Mouse (Mus musculus) forebrain, embryonic 11.5 days (tissue): ENCODE measurements around the gene Cap2. TPM values are rescaled to one million over a fixed set of nuclear protein-coding genes. Genes with fewer than 3 reads are reported as not detected.
A peak's percentile ranks its signal among the peaks of the same experiment; 100 is the strongest.

ENCODE experiments used
- ATAC-seq: fragments of 200-750 bp; cut with Nextera tagmentation; replicated peaks from 2 replicates; pipeline ENCODE4 v1.8.0; 2017; ENCODE audit warnings: moderate TSS enrichment; ENCODE audit not compliant: low FRiP score
- DNase-seq: peaks from one replicate; pipeline ENCODE4 v3.0.0-alpha.2; 2017; ENCODE audit warnings: low spot score
- H3K27ac ChIP-seq: fragments of 300-500 bp; sonication (generic); 2 replicates; pipeline ENCODE4 v1.5.1; 2014; ENCODE audit warnings: low read depth, low read length
- H3K27me3 ChIP-seq: fragments of 300-500 bp; sonication (generic); 2 replicates; pipeline ENCODE4 v1.6.1; 2014; ENCODE audit warnings: mild to moderate bottlenecking, low read length, mixed read lengths; ENCODE audit not compliant: control insufficient read depth, insufficient read depth
- H3K36me3 ChIP-seq: fragments of 300-500 bp; sonication (generic); 2 replicates; pipeline ENCODE4 v1.6.1; 2014; ENCODE audit warnings: mild to moderate bottlenecking, low read length, moderate library complexity, mixed read lengths; ENCODE audit not compliant: control insufficient read depth, insufficient read depth
- H3K4me1 ChIP-seq: fragments of 300-500 bp; sonication (generic); replicated peaks from 2 replicates; pipeline ENCODE4 v1.6.1; 2014; ENCODE audit warnings: low read length, mixed read lengths; ENCODE audit not compliant: control insufficient read depth, insufficient read depth
- H3K4me2 ChIP-seq: fragments of 300-500 bp; sonication (generic); 2 replicates; pipeline ENCODE4 v1.6.1; 2014; ENCODE audit warnings: low read depth, mild to moderate bottlenecking, low read length, moderate library complexity, mixed read lengths; ENCODE audit not compliant: severe bottlenecking
- H3K4me3 ChIP-seq: fragments of 300-500 bp; sonication (generic); 2 replicates; pipeline ENCODE4 v1.5.1; 2014; ENCODE audit warnings: low read depth, low read length
- H3K9ac ChIP-seq: fragments of 300-500 bp; sonication (generic); 2 replicates; pipeline ENCODE4 v1.6.1; 2014; ENCODE audit warnings: low read length
- H3K9me3 ChIP-seq: fragments of 300-500 bp; sonication (generic); 2 replicates; pipeline ENCODE4 v1.6.1; 2016; ENCODE audit warnings: low read length, mixed read lengths; ENCODE audit not compliant: control insufficient read depth
- WGBS: fragments of 180-500 bp; shearing (Covaris S2); extraction: QIAGEN DNeasy Blood & Tissue Kit; methylation state at CpG from one replicate; pipeline ENCODE4 v1.1.7; 2014; 5-methylcytosine and 5-hydroxymethylcytosine counted together
- polyA plus RNA-seq: library from polyadenylated mRNA; unstranded; fragments of >200 nt; fragmentation: Nextera tagmentation; extraction: Ambion mirVana; gene quantifications from 2 replicates; pipeline ENCODE4 v1.2.1, GENCODE M21; 2014

Gene Cap2
- polyA plus RNA-seq, 1 experiment from 2014 or later = 8.3 TPM

DNA sequence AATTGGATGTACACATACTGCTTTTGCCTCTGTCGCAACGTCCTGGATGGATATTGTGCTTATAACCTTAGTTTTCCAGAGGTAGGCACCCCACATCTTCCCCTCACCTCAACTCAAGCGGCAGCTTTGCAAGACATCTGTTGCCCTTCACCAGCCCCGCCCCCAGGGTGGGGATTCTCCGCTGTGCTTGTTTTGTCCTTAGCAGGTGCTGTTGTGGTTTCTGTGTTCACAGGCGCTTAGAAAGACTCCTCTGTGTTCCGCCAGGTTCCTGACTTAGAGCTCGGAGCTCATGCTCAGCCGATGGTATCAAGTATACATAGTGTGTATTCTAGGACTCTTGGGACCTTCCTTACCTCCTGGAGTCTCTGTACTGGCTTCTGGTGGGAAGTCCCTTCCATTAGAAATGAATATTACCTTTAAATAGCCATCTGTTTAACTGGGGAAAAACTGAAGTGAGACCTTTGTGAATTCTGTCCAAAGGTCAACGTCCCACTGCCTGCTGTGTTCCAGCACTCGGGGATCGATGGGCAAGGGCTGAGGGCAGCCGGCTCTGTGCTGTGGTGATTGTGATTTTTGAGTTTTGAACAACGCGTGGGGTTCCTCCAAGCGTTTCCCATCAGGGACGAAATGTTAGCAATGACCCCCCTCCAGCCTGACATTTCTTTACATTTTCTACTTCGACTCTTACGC is 115.2 kb downstream of the Cap2 start:
- H3K9ac ChIP-seq = no peak overlapping the region
- H3K27me3 ChIP-seq = no peaks in the 10 kb centered on the region
- H3K4me3 ChIP-seq = no peak overlapping the region
- no peaks in the 10 kb centered on the region for H3K9me3 ChIP-seq
- H3K4me1 ChIP-seq = no peaks in the 10 kb centered on the region
- no peaks in the 10 kb centered on the region for H3K36me3 ChIP-seq
- H3K27ac ChIP-seq = no peak overlapping the region
- no peak for ATAC-seq
- H3K4me2 ChIP-seq = no peak overlapping the region
- WGBS = 88% methylated on average over 19 of the region's 19 CpGs
- no peak for DNase-seq

DNA sequence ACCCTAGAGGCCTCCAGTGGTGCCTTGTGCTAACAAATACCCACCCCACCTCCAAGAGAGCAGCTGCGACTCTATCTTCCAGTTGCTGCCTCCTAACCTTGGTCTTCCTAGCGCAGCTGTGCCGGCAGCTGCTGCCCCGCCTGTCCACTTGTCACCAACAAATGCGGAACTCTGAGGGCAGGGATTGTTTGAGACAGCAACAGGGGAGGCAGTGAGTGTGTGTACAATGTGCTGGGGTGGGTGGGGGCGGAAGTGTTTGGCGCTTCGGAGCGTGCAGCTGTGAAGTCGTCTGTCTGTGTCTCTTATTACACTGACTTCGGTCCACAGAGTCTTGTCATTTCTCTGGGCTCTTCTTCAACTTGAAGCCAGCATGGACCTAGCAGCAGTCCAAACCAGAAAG is 118.0 kb downstream of the Cap2 start:
- Histone ChIP-seq H3K4me2 (no peak overlapping the region), H3K36me3 (no peaks in the 10 kb centered on the region), H3K9ac (no peak overlapping the region), H3K9me3 (no peaks in the 10 kb centered on the region), H3K4me1 (no peaks in the 10 kb centered on the region), H3K4me3 (no peak overlapping the region), H3K27me3 (no peaks in the 10 kb centered on the region), H3K27ac (no peak overlapping the region)
- DNase-seq = no peak
- ATAC-seq = no peak
- 69% methylated on average over 11 of the region's 11 CpGs for WGBS

DNA sequence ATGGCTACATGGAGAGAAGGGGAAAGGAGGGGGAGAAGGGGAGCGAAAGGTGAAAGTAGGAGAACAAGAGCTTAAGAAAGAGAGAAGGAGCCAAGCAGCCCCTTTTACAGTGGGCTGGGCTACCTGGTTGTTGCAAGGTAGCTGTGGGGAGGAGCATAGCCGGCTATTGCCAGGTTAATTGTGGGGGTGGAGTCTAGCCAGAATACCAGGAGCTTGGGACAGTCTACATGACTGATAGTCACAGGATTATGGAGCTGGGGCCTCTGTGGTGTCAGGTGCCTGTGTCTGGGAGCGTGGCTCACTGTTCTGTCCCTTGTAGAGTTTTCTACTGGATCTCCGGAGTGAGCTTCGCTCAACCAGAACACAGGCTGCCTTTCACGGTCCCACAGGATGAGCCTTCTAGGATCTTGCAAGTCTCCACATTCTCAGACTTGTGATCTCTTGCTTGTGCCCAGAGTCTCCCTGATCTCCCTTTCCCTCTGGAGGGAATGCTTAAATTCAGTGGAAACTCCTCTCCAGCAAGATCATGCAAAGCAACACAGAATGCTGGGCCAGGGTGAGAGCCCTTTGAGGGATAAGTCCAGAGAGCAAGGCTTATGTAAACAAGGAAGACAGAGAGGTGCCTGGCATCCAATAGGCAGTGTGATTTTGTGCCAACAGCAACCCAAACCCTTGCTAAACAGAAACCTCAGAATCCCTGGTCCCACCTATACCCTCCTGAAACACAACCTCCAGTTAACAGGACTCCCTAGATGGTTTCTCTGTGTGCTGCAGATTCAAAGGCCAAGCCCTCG is 119.5 kb downstream of the Cap2 start:
- DNase-seq (no peak), ATAC-seq (no peak)
- H3K4me3 ChIP-seq = no peak overlapping the region
- WGBS = 82% methylated on average over 7 of the region's 7 CpGs
- no peaks in the 10 kb centered on the region for H3K27me3 ChIP-seq
- H3K4me2 ChIP-seq = no peak overlapping the region
- no peak overlapping the region for H3K27ac ChIP-seq
- no peak overlapping the region for H3K9ac ChIP-seq
- no peaks in the 10 kb centered on the region for H3K9me3 ChIP-seq
- H3K4me1 ChIP-seq = no peaks in the 10 kb centered on the region
- H3K36me3 ChIP-seq = no peaks in the 10 kb centered on the region

DNA sequence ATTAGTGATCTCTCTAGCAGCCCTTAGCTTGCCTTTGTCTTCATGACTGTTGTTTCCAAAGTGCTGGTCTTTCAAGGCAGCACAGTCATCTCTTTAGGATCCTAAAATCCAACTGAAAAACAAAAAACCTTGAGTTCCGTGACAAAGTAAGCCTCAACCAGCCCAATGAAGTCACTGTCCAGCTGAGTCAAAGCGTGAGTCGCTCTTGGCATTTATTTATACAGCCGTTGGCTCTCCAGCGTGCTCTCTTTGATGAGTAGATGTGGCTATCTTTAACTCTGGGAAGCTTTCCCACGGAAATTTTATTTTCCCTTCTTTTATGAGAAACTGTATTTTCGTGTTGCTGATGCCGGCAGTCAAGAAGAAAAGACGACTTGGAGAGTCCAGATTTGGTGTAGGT is 125.0 kb downstream of the Cap2 start:
- H3K4me1 ChIP-seq = no peaks in the 10 kb centered on the region
- no peaks in the 10 kb centered on the region for H3K27me3 ChIP-seq
- WGBS = 90% methylated on average over 9 of the region's 9 CpGs
- H3K4me3 ChIP-seq = no peak overlapping the region
- DNase-seq = no peak
- no peak for ATAC-seq
- H3K27ac ChIP-seq = no peak overlapping the region
- no peaks in the 10 kb centered on the region for H3K9me3 ChIP-seq
- H3K9ac ChIP-seq = no peak overlapping the region
- no peaks in the 10 kb centered on the region for H3K36me3 ChIP-seq
- H3K4me2 ChIP-seq = no peak overlapping the region

DNA sequence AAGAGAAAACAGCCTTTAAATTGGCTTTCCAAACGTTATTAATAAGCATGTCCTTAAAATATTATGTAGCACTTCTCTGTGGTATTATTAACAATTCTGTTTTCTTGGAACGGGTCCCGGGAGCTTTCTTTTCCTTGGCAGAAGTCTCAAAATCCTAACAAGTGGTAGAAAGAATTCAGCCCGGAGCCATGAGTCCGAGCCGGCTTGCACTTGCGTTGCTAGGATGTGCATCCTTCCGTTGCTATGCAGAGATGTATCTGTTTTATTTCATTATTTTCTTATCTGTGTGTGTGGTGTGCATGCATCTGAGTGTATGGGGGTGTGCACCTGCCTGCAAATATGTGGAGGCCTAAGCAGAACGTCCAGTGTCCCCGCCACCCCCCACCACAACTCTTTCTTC is 126.2 kb downstream of the Cap2 start:
- 0 out of 2 replicates have a peak, but pooled peaks cover 3% of the 10 kb centered on the region for H3K4me1 ChIP-seq
- H3K4me3 ChIP-seq = no peak overlapping the region
- no peaks in the 10 kb centered on the region for H3K36me3 ChIP-seq
- H3K4me2 ChIP-seq = no peak overlapping the region
- no peak overlapping the region for H3K27ac ChIP-seq
- 94% methylated on average over 10 of the region's 10 CpGs for WGBS
- H3K9ac ChIP-seq = no peak overlapping the region
- no peak for ATAC-seq
- DNase-seq = no peak
- no peaks in the 10 kb centered on the region for H3K27me3 ChIP-seq
- H3K9me3 ChIP-seq = no peaks in the 10 kb centered on the region

DNA sequence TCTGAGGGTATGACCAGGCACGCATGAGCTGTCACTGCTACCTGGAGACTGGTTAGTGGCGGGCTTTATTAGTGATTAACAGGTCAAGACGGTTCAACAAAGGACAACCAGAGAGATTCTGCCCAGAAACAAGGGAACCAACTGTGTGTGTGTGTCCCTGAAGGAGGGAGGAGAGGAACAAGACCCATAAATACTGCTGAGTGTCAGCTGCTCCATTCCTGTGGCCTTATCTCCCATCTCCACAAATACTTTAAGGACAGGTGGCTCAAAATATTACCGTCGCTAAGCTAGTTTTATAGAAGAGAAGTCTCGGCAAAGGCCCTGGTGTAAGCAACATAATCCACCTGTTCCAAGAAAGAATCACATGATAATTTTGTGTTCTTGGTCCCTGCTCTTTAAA is 127.7 kb downstream of the Cap2 start:
- ATAC-seq (no peak), DNase-seq (no peak)
- Histone ChIP-seq H3K4me3 (no peak overlapping the region), H3K27me3 (no peaks in the 10 kb centered on the region), H3K36me3 (no peaks in the 10 kb centered on the region), H3K4me2 (no peak overlapping the region), H3K27ac (no peak overlapping the region), H3K9ac (no peak overlapping the region), H3K9me3 (no peaks in the 10 kb centered on the region), H3K4me1 (peaks cover 10% of the 10 kb centered on the region; the same call in 1 of the 2 replicates)
- WGBS = 89% methylated on average over 6 of the region's 6 CpGs

DNA sequence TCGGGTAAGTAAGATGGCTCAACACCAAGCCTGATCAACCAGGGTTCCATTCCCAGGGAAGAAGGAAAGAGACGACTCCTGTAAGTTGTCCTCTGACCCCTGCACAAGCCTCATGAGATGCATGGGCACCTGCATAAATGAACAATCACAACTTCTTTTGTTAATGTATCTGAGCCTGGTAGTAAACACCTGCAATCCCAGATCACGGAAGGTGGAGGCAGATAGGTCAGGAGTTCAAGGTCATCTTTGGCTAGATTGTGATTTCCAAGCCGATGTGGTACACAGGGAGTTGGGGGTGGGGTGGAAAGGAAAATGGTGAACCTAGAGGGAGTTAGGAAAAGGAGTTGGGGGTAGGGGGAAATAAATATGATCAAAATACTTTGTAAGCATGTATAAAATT is 131.1 kb downstream of the Cap2 start:
- Histone ChIP-seq H3K9ac (no peak overlapping the region), H3K27ac (no peak overlapping the region), H3K36me3 (no peaks in the 10 kb centered on the region), H3K9me3 (no peaks in the 10 kb centered on the region), H3K4me3 (no peak overlapping the region), H3K27me3 (no peaks in the 10 kb centered on the region), H3K4me1 (peaks cover 10% of the 10 kb centered on the region; the same call in 1 of the 2 replicates), H3K4me2 (no peak overlapping the region)
- ATAC-seq (no peak), DNase-seq (no peak)
- WGBS = 64% methylated on average over 4 of the region's 4 CpGs

DNA sequence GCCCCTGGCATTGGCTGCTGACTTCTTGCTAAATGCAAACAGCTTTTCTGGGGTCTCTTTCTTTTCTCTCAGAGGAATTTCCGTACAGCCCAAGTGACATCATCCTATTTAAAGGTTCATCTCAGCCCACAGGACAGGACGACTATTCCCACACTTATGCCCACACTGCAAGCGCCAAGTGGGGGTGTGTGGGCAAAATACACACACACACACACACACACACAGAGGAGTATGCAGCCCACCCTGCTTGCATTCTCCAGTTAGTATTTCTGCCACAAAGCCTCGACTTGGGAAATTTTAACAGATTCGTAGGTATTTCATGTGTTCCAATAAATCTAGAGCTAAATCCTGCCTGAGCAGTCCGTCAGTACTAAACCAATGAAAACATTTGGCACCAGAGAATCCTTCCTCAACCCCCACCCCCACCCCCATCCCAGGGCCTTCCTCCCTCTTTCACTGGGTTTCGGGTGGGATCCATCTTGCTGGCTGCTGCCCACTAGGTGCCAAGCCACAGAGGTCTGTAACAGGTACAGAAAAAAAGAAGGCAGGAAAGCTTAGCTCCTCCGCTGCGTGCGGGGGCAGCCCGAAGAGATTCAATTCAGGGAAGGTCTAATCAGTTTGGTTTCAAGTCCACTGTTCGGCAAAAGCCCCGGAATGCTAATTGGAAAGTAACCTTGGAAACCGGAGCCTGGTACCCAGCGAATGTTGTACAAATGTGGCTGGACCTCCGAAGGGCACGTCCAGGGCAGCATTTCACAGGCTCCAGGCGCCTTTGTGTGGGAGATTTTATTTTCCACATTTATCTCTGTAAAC is 131.9 kb downstream of the Cap2 start:
- Histone ChIP-seq H3K27ac (peak overlapping the region; percentile 91), H3K4me1 (peaks cover 10% of the 10 kb centered on the region; the same call in 1 of the 2 replicates), H3K9ac (peak overlapping the region; percentile 53), H3K4me3 (peak overlapping the region; percentile 12; the same call in 1 of the 2 replicates), H3K4me2 (peak overlapping the region; percentile 51), H3K36me3 (no peaks in the 10 kb centered on the region), H3K27me3 (no peaks in the 10 kb centered on the region), H3K9me3 (no peaks in the 10 kb centered on the region)
- DNase-seq = peak; percentile 80
- peak; percentile 88 for ATAC-seq
- WGBS = 24% methylated on average over 18 of the region's 18 CpGs
